9 mouse cellular contexts compared by ENCODE assay signal in the genomic region with DNA sequence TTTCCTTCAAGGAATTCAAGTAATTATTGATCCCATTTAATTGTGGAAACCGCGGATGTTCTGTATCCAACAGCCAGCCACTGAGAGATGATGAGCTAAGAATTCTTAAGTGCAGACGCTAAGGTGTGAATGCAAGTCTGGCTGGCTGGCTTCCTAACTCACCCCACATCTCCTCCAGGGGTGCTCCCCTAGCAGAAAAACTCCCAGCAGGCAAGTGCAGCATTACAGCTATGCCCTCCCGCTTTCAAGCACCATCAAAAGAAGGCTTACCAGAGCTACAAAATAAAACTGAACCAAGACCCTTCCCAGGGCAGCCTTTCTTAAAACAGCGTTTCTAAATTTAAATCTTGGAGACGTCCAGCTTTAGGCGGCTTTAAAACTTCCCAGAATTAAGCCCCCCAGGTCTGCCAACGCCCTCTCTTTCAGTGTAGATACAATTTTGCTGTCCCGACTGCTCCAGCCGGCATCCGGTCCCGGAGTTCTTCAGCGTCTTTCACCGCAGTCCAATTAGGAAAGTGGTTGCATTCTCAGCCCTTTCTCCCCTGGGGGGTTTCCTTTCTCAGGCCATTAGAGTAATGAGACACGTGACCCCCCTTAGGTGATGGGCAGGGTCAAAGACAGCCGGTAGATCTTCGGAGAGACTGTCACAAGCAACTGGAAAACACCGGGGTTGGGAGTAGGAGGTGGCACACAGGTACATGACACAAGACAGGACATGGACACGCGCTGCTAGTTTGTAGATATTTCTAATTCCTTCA. TPM values are rescaled to one million over a fixed set of nuclear protein-coding genes. Genes with fewer than 3 reads are reported as not detected.
A peak's percentile ranks its signal among the peaks of the same experiment; 100 is the strongest.
DNase-seq lines count a peak whose midpoint lies in the region; ATAC-seq lines count a peak whose summit lies in the region.
"Had no signal": no experiment of that assay in that cellular context is flagged by ENCODE, and none has a peak within 500 bp of the region (broad histone marks: within the 10 kb centered on the region; RNA-seq: fewer than 3 reads in every experiment).

No protein-coding gene starts in this region.

- peak overlapping the region; percentile 36 for H3K4me2 ChIP-seq in forebrain, embryonic 15.5 days (replicated peaks)
- H3K4me2 ChIP-seq in liver, embryonic 11.5 days, result peak overlapping the region; percentile 62
- peak overlapping the region; percentile 36 for H3K4me2 ChIP-seq in stomach, embryonic 16.5 days (ENCODE audit: low read depth, low read length)

- no peak overlapping the region; the same call in 1 of the 2 replicates for H3K9ac ChIP-seq in forebrain, embryonic 15.5 days (replicated peaks)
- no peak overlapping the region for H3K9ac ChIP-seq in liver, embryonic 11.5 days (ENCODE audit: low read depth, low read length)
- H3K9ac ChIP-seq in stomach, embryonic 16.5 days (ENCODE audit: low read length), result no peak overlapping the region

- ATAC-seq in megakaryocyte, adult 5-6 weeks (ENCODE audit: poor library complexity, severe bottlenecking), result no peak
- 0 out of 2 replicates have a peak, but pooled peaks have one; percentile 23 for ATAC-seq in forebrain, embryonic 15.5 days (replicated peaks)
- ATAC-seq in liver, embryonic 11.5 days (replicated peaks; ENCODE audit: low FRiP score), result no peak
- no peak for ATAC-seq in stomach, embryonic 16.5 days (ENCODE audit: insufficient read depth, low FRiP score)

- no peak for DNase-seq in liver, embryonic 11.5 days (ENCODE audit: low spot score)
- DNase-seq in urinary bladder, adult 18-20 months (ENCODE audit: low spot score in 2 of 2), result no peak
- no peak for DNase-seq in thymus, postnatal 36 days
- DNase-seq in ovary, postnatal 14 days (ENCODE audit: low spot score), result no peak
- DNase-seq: left cerebral cortex, postnatal 4 days had no signal

- WGBS in forebrain, embryonic 15.5 days, result 6% methylated on average over 20 of the region's 20 CpGs
- WGBS in liver, embryonic 11.5 days, result 15% methylated on average over 20 of the region's 20 CpGs
- 10% methylated on average over 20 of the region's 20 CpGs for WGBS in stomach, embryonic 16.5 days

- H3K4me1 ChIP-seq in megakaryocyte, embryonic 14.5 days, result no peaks in the 10 kb centered on the region
- peaks cover 7% of the 10 kb centered on the region for H3K4me1 ChIP-seq in forebrain, embryonic 15.5 days
- no peaks in the 10 kb centered on the region for H3K4me1 ChIP-seq in liver, embryonic 11.5 days (replicated peaks; ENCODE audit: control insufficient read depth, insufficient read depth, low read length)
- no peaks in the 10 kb centered on the region for H3K4me1 ChIP-seq in stomach, embryonic 16.5 days (ENCODE audit: control insufficient read depth, insufficient read depth, low read length)

- peaks cover 26% of the 10 kb centered on the region for H3K27me3 ChIP-seq in megakaryocyte, embryonic 14.5 days (replicated peaks)
- no peaks in the 10 kb centered on the region for H3K27me3 ChIP-seq in forebrain, embryonic 15.5 days
- H3K27me3 ChIP-seq in liver, embryonic 11.5 days (replicated peaks; ENCODE audit: control insufficient read depth, insufficient read depth, low read length), result peaks cover 17% of the 10 kb centered on the region
- H3K27me3 ChIP-seq in stomach, embryonic 16.5 days (ENCODE audit: control insufficient read depth, insufficient read depth, low read length), result peaks cover 12% of the 10 kb centered on the region; the same call in 1 of the 2 replicates

- H3K9me3 ChIP-seq in megakaryocyte, embryonic 14.5 days, result peaks cover 7% of the 10 kb centered on the region; the same call in 1 of the 2 replicates
- no peaks in the 10 kb centered on the region for H3K9me3 ChIP-seq in forebrain, embryonic 15.5 days
- no peaks in the 10 kb centered on the region for H3K9me3 ChIP-seq in liver, embryonic 11.5 days (ENCODE audit: control insufficient read depth, low read length)
- no peaks in the 10 kb centered on the region for H3K9me3 ChIP-seq in stomach, embryonic 16.5 days (replicated peaks; ENCODE audit: control insufficient read depth, low read length)

- H3K4me3 ChIP-seq in megakaryocyte, embryonic 14.5 days (replicated peaks), result peak overlapping the region; percentile 28
- H3K4me3 ChIP-seq in forebrain, embryonic 15.5 days, result peak overlapping the region; percentile 23
- peak overlapping the region; percentile 25 for H3K4me3 ChIP-seq in liver, embryonic 11.5 days (ENCODE audit: low read depth, low read length)
- peak overlapping the region; percentile 6; the same call in 1 of the 2 replicates for H3K4me3 ChIP-seq in stomach, embryonic 16.5 days (replicated peaks; ENCODE audit: low read length)

- no peaks in the 10 kb centered on the region for H3K36me3 ChIP-seq in megakaryocyte, embryonic 14.5 days (replicated peaks; ENCODE audit: low read length)
- H3K36me3 ChIP-seq in forebrain, embryonic 15.5 days, result no peaks in the 10 kb centered on the region
- no peaks in the 10 kb centered on the region for H3K36me3 ChIP-seq in liver, embryonic 11.5 days (ENCODE audit: control insufficient read depth, insufficient read depth, low read length)
- no peaks in the 10 kb centered on the region for H3K36me3 ChIP-seq in stomach, embryonic 16.5 days (ENCODE audit: control insufficient read depth, insufficient read depth, low read length)

- H3K27ac ChIP-seq in forebrain, embryonic 15.5 days (replicated peaks), result no peak overlapping the region
- peak overlapping the region; percentile 64 for H3K27ac ChIP-seq in liver, embryonic 11.5 days (ENCODE audit: low read depth, low read length)
- no peak overlapping the region for H3K27ac ChIP-seq in stomach, embryonic 16.5 days (ENCODE audit: low read length)

RNA-seq across cellular contexts. Expression of a gene that starts 22.5 kb away (rescaled TPM):
- not detected in 2 replicates for polyA plus RNA-seq in megakaryocyte, embryonic 14.5 days (2012; ENCODE audit: insufficient read depth, low replicate concordance)
- total RNA-seq in megakaryocyte, adult 5-6 weeks (2015), result 0.38 and 0.84 TPM in 2 replicates
- total RNA-seq in megakaryocyte, adult 5-6 weeks (2017), result 0.37 and 1.7 TPM in 2 replicates
- polyA plus RNA-seq in forebrain, embryonic 15.5 days (2015; fragmentation: Nextera tagmentation; extraction: Ambion mirVana), result 2.9 and 3.2 TPM in 2 replicates
- 13.8 and 14.4 TPM in 2 replicates for polyA plus RNA-seq in liver, embryonic 11.5 days (2014; fragmentation: Nextera tagmentation; extraction: Ambion mirVana)
- 0.47 and 0.53 TPM in 2 replicates for polyA plus RNA-seq in stomach, embryonic 16.5 days (2015; fragmentation: Nextera tagmentation; extraction: Ambion mirVana)

RNA-seq across cellular contexts. Expression of a gene that starts 55.5 kb away (rescaled TPM):
- polyA plus RNA-seq in megakaryocyte, embryonic 14.5 days (2012; ENCODE audit: insufficient read depth, low replicate concordance), result not detected in 2 replicates
- not detected in 2 replicates for total RNA-seq in megakaryocyte, adult 5-6 weeks (2015)
- not detected in 2 replicates for total RNA-seq in megakaryocyte, adult 5-6 weeks (2017)
- polyA plus RNA-seq in forebrain, embryonic 15.5 days (2015; fragmentation: Nextera tagmentation; extraction: Ambion mirVana), result 2.0 and 2.4 TPM in 2 replicates
- polyA plus RNA-seq in liver, embryonic 11.5 days (2014; fragmentation: Nextera tagmentation; extraction: Ambion mirVana), result 14.0 and 15.1 TPM in 2 replicates
- polyA plus RNA-seq in stomach, embryonic 16.5 days (2015; fragmentation: Nextera tagmentation; extraction: Ambion mirVana), result 0.44 and 0.88 TPM in 2 replicates
